Mouse (Mus musculus): ENCODE measurements around the gene Axl.

DNA sequence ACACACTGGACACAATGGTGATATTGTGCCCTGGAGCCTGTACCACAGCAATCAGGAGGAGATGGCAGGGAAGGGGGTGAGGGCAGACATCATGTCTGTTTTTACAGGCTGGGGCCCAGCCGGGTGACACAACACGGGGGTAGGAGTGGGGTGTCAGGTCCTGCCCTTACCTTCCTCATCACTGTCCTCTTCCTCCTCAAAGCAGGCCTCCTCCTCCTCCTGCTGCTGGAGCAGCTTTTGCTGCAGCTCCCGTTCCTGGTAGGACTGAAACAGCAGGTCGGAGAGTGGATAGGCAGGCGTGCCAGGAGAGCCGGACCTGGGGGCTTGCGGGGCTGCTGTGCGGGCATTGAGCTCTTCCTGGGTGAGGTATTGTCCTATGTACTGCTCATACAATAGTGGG lies 73.9 kb downstream of the Axl start:
- TF ChIP-seq MAFK (IDR thresholded peaks at IDR 0.05; ENCODE audit: insufficient read depth, low read depth, low read length), result no peak
- no peak for TF ChIP-seq HCFC1 (IDR thresholded peaks at IDR 0.05; ENCODE audit: borderline replicate concordance, insufficient read depth, low read length)
